Mouse (Mus musculus) ES-E14 (cell line): ENCODE measurements at regions not wholly inside any gene's neighbourhood (a gene's known extent, or its start where the extent isn't known, plus 50 kb on each side); places are given as distances from the start of the nearest gene placed in this dataset.

ENCODE experiments used
- CHD2 ChIP-seq: IDR thresholded peaks from 2 replicates; pipeline ENCODE4 v1.6.1; 2014; ENCODE audit warnings: mild to moderate bottlenecking, low read depth, low read length, inconsistent platforms
- HCFC1 ChIP-seq: IDR thresholded peaks from 2 replicates; pipeline ENCODE4 v1.6.1; 2012; ENCODE audit warnings: low read length, inconsistent platforms, borderline replicate concordance; ENCODE audit not compliant: insufficient read depth
- MAFK ChIP-seq: IDR thresholded peaks from 2 replicates; pipeline ENCODE4 v1.6.1; 2014; ENCODE audit warnings: mild to moderate bottlenecking, low read depth, low read length, inconsistent platforms; ENCODE audit not compliant: insufficient read depth
- ZNF384 ChIP-seq: IDR thresholded peaks from 2 replicates; pipeline ENCODE4 v1.6.1; 2012; ENCODE audit warnings: low read depth, low read length, inconsistent platforms

GRCm38 (mm10) chr10:19505979-19506378, 85.8 kb upstream of the Ifngr1 start:
- TF ChIP-seq ZNF384 (no peak), CHD2 (no peak), MAFK (no peak), HCFC1 (no peak)
